Mouse (Mus musculus) mouse trophoblast stem cell (cell line): Measurements from ENCODE around the gene Churc1.
"Not testable (repeated sequence)": the region's sequence is repeated elsewhere in the genome, so short reads cannot be mapped to it uniquely, and the experiment has no call there.

Source experiments
- in situ Hi-C, 2 experiments: fragments of 300-500 bp; cut with MseI, MboI; formaldehyde crosslinking; loops; 2 replicates in 1 of 2; 3 replicates in 1 of 2; pipeline ENCODE4 v1.15.1; 2025

Churc1 gene

DNA sequence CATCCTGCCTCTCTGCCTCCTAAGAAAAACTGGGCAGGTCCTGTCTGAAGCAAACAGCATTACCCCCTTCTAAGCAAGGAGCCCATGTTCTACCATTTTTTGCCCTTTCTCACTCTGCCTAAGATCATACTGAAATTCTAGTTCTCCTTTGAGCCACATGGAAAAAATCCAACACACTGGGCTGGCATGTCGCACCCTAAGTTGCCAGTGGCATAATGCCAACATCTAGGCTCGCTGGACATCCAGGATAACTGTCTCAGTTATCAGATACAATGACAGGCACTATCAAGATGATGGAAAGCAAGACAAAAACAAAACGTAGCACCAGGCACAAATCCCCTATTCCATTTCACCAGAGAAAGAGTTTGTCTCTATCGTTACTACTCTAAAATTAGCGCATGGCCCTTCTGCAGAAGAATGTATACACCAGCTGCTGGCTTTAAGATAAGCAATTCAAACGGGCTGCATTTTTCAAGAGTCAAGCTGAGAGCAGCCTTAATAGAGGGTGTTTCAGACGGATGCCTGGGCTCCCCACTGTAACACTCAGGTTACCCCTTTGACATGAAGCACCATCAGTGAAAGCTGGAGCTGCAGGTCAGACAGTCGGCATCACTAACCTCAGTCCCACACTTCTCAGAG lies 25.2 kb downstream of the Churc1 start:
- in situ Hi-C loops, result no loop called here

- in situ Hi-C loops, result not testable (repeated sequence)
Observed at GRCm38 (mm10) chr12:76792540-76792939, 27.2 kb downstream of the Churc1 start.

- in situ Hi-C loops, result no loop called here
Observed at GRCm38 (mm10) chr12:76795350-76795749, 30.0 kb downstream of the Churc1 start, which contains the start of gene Gpx2. Gpx2 (minus strand) TSS chr12:76795554.

DNA sequence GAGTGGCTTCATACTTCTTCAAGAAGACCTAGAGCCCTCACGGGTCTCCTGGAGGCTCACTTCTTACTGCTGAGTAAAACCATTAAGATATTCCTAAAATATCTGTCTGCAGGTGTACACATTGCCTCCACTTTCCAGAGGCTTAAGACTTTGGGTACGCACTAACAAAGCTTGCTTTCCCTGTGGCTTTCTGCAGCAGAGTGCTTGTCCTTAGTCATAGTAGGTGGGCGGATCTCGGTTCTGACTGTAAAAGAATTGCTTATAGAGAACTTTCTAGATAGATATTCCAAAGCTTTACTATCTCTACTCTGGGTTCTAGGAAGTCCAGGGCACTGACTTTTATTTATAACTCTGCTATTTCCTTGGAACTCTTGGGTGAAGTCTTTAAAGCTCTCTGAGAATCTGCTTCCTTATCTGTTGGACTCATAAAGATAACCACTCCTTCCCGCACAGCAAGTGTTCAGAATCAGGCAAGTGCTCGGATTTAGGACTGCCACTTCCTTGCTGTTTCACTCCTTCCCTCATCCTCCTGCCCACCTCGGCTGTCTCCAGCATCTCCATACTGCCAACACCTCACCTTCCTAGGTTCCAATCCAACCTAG lies 31.7 kb downstream of the Churc1 start:
- in situ Hi-C loops, result no loop called here

- in situ Hi-C loops, result no loop called here
Observed at GRCm38 (mm10) chr12:76798008-76798720, 32.8 kb downstream of the Churc1 start.

DNA sequence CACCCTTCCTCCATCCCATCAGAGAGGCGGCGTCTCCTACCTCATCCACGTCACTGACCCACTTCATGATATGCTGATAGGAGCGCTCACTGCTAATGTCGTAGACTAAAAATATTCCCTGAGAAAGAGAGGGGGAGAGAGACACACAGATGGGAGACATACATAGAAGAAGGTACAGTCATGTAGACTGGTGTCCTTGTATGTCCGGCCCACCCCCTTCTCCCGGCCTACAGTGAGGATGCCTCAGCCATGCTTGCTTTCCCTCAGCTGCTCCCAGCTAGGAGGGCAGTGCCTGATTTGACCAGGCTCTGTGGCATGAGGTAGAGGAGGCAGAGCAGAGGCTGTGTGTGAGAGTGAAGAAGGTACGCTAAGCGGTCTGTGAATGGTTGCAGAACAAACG lies 37.7 kb downstream of the Churc1 start:
- in situ Hi-C loops, result no loop called here

- in situ Hi-C loops, result no loop called here
Observed at GRCm38 (mm10) chr12:76803700-76804252, 38.4 kb downstream of the Churc1 start.

GRCm38 (mm10) chr12:76805056-76805811 lies 39.9 kb downstream of the Churc1 start:
- in situ Hi-C loops, result no loop called here

- in situ Hi-C loops, result no loop called here
Observed at GRCm38 (mm10) chr12:76807796-76808195, 42.5 kb downstream of the Churc1 start.

DNA sequence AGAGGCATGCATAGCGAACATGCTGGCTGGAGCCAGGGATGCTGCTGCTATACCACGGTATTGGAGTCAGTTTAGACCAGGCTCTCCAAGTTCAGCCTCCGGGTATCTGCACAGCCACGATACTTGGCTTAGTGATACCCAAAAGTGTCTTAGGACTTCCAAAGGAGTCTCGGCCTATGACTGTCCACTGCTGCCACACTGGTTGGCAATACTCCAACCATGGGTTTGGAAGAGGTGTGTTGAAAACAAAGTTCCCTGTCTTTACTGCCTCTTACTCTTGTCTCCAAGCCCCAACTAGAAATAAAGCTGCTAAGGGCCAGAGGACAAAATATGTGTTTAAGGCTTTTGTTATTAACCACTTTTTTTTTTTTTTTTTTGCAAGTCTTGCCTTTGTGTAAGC lies 45.2 kb downstream of the Churc1 start:
- in situ Hi-C loops, result no loop called here

GRCm38 (mm10) chr12:76811006-76811405 lies 45.7 kb downstream of the Churc1 start:
- in situ Hi-C loops, result no loop called here

DNA sequence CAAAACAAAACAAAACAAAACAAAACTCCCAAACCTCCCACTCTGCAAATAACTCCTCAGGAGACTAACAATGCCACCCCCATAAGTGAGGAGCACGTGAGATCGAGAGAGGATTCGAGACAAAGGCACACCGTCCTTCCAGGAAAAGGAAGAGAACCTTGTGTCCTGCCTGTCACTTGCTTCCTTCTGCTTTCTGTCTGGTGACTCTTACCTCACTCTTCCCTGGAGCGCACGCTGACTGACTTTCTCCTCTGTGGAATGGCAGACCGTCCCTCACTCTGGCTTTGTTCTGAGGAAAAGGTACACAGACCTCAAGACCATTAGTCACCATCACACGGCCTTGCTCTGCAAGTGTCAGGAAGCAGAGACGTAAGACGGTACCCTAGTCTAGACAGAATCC lies 48.2 kb downstream of the Churc1 start:
- in situ Hi-C loops, result no loop called here

GRCm38 (mm10) chr12:76814120-76814519 lies 48.8 kb downstream of the Churc1 start:
- in situ Hi-C loops, result no loop called here

DNA sequence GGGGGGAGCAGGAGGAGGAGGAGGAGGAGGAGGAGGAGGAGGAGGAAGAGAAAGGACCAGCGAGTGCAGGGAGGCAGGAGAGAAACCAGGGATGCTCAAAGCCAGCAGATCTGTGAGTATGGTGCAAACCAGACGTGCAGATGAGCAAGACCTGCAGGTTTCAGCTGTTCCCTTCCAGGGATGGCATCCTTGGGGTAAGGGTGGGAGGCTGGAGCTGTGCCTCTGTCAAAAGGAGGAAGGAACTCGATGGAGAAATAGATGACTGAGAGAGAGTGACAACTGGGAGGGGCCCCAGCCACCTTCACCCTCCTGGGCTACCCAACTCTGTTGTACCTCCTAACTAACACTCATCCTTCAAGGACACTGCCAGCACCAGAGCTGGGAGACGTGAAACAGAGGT lies 51.4 kb downstream of the Churc1 start:
- in situ Hi-C loops, result no loop called here

- in situ Hi-C loops, result no loop called here
Observed at GRCm38 (mm10) chr12:76817176-76817575, 51.8 kb downstream of the Churc1 start.

- in situ Hi-C loops, result no loop called here
Observed at GRCm38 (mm10) chr12:76818120-76818519, 52.8 kb downstream of the Churc1 start.

DNA sequence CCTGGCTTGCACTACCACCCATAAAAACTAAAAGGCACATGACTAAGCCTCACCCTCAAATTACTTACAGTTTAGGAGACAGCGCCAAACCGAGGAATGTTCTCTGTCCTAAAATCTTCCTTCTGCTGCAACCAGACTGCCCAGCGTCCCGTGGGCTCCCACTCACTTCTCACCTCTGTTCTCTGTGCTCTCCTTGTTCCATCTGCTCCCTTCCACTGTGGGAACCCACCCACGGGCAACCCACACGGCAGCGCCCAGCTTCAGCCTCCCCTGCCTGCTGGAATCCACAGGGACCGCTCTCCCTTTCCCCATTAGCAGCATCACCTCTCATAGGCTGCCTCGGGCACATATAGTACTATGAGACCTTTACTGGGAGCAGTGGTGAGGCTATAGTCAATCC lies 53.6 kb downstream of the Churc1 start:
- in situ Hi-C loops, result no loop called here

- in situ Hi-C loops, result no loop called here
Observed at GRCm38 (mm10) chr12:76819816-76820215, 54.5 kb downstream of the Churc1 start.

DNA sequence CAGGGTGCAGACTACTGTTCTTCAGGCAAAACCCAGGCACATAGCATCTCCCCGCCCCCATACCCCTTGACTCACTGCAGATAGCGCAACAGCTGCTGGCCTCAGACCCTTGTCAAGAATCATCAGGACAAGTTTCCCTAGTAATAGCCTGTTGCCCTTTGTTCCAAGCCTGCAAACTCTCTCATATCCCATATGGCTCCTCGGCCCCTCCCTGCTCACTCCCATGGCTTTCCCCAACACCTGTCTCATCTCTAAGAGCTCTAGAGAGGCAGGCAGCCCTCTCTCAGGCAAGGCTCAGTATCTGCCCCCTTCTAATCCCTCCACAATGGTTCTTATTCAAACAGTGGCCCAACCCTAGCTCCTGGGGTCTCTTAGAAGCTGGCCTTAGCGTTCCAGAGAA lies 55.3 kb downstream of the Churc1 start:
- in situ Hi-C loops, result no loop called here

- in situ Hi-C loops, result no loop called here
Observed at GRCm38 (mm10) chr12:76822002-76822650, 56.8 kb downstream of the Churc1 start.

GRCm38 (mm10) chr12:76822651-76823041 lies 57.3 kb downstream of the Churc1 start, which contains the start of gene Rab15:
Rab15 (minus strand) TSS chr12:76822908.
- in situ Hi-C loops, result no loop called here
